Mouse (Mus musculus) ES-Bruce4 (cell line): ENCODE measurements around the gene Rnf43. TPM values are rescaled to one million over a fixed set of nuclear protein-coding genes. Genes with fewer than 3 reads are reported as not detected.

Experiments
- H3K27ac ChIP-seq: 2 replicates; pipeline ENCODE4 v1.5.1; 2012; ENCODE audit warnings: low read length, inconsistent platforms; ENCODE audit not compliant: insufficient read depth
- H3K27me3 ChIP-seq: 2 replicates; pipeline ENCODE4 v1.6.1; 2012; ENCODE audit warnings: mild to moderate bottlenecking, low read length, inconsistent platforms; ENCODE audit not compliant: control insufficient read depth, poor library complexity, insufficient read depth, severe bottlenecking
- H3K36me3 ChIP-seq: 2 replicates; pipeline ENCODE4 v1.6.1; 2012; ENCODE audit warnings: inconsistent platforms, mild to moderate bottlenecking, low read length, moderate library complexity; ENCODE audit not compliant: control insufficient read depth, poor library complexity, insufficient read depth, severe bottlenecking
- H3K4me1 ChIP-seq: one replicate; pipeline ENCODE4 v1.8.1; 2011; ENCODE audit warnings: low read length; ENCODE audit not compliant: control insufficient read depth, insufficient read depth
- H3K4me3 ChIP-seq: 2 replicates; pipeline ENCODE4 v1.5.1; 2011; ENCODE audit warnings: low read depth, mild to moderate bottlenecking, low read length
- H3K9ac ChIP-seq: 2 replicates; pipeline ENCODE4 v1.6.1; 2012; ENCODE audit warnings: low read depth, mild to moderate bottlenecking, inconsistent platforms; ENCODE audit not compliant: poor library complexity, severe bottlenecking
- H3K9me3 ChIP-seq: replicated peaks from 2 replicates; pipeline ENCODE4 v1.6.1; 2012; ENCODE audit warnings: mild to moderate bottlenecking, low read length, inconsistent platforms; ENCODE audit not compliant: control insufficient read depth, poor library complexity, insufficient read depth, severe bottlenecking
- CTCF ChIP-seq: IDR thresholded peaks from one replicate; pipeline ENCODE4 v1.8.1; 2011; ENCODE audit warnings: low read depth, low read length
- EP300 ChIP-seq: IDR thresholded peaks from 2 replicates; pipeline ENCODE4 v1.6.1; 2011; ENCODE audit warnings: low read depth, low read length; ENCODE audit not compliant: insufficient read depth
- POLR2A ChIP-seq: IDR thresholded peaks from one replicate; pipeline ENCODE4 v1.8.1; 2011; ENCODE audit warnings: low read length; ENCODE audit not compliant: insufficient read depth
- polyA plus RNA-seq: library from polyadenylated mRNA; stranded (reverse); fragments of >200 nt; gene quantifications from 2 replicates; pipeline ENCODE4 v1.2.4, GENCODE M21; 2011; ENCODE audit warnings: low read depth; ENCODE audit not compliant: missing spikeins, insufficient read depth, insufficient read length

The Rnf43 gene
- polyA plus RNA-seq, 1 experiment: 2.8 TPM

- Histone ChIP-seq H3K9ac (no peak overlapping the region), H3K4me1 (peaks cover 7% of the 10 kb centered on the region), H3K4me3 (no peak overlapping the region), H3K9me3 (no peaks in the 10 kb centered on the region), H3K27ac (no peak overlapping the region), H3K36me3 (no peaks in the 10 kb centered on the region), H3K27me3 (no peaks in the 10 kb centered on the region)
- no peak for TF ChIP-seq CTCF
- TF ChIP-seq EP300: no peak
- no peak for TF ChIP-seq POLR2A
These were observed 89.0 kb downstream of the Rnf43 start for GRCm38 (mm10) chr11:87751491-87751966.

GRCm38 (mm10) chr11:87752307-87752706 is 89.8 kb downstream of the Rnf43 start:
- no peak for TF ChIP-seq POLR2A
- TF ChIP-seq CTCF: no peak
- TF ChIP-seq EP300: no peak
- Histone ChIP-seq H3K4me1 (peaks cover 7% of the 10 kb centered on the region), H3K9me3 (no peaks in the 10 kb centered on the region), H3K27ac (peak overlapping the region; percentile 15; the same call in 1 of the 2 replicates), H3K27me3 (no peaks in the 10 kb centered on the region), H3K36me3 (peaks cover 3% of the 10 kb centered on the region; the same call in 1 of the 2 replicates), H3K9ac (no peak overlapping the region), H3K4me3 (no peak overlapping the region)

- Histone ChIP-seq H3K27ac (no peak overlapping the region), H3K4me3 (no peak overlapping the region)
These were observed 90.7 kb downstream of the Rnf43 start for GRCm38 (mm10) chr11:87753255-87753654.

GRCm38 (mm10) chr11:87753891-87754501 is 91.5 kb downstream of the Rnf43 start:
- Histone ChIP-seq H3K9ac (no peak overlapping the region), H3K27me3 (no peaks in the 10 kb centered on the region), H3K4me3 (no peak overlapping the region), H3K27ac (no peak overlapping the region), H3K36me3 (peaks cover 7% of the 10 kb centered on the region; the same call in 1 of the 2 replicates), H3K9me3 (no peaks in the 10 kb centered on the region), H3K4me1 (peaks cover 7% of the 10 kb centered on the region)
- TF ChIP-seq EP300: no peak
- no peak for TF ChIP-seq CTCF
- no peak for TF ChIP-seq POLR2A

More at GRCm38 (mm10) chr11:87753255-87753654, 90.7 kb downstream of the Rnf43 start:
- Histone ChIP-seq H3K36me3 (peaks cover 7% of the 10 kb centered on the region; the same call in 1 of the 2 replicates), H3K4me1 (peaks cover 7% of the 10 kb centered on the region), H3K9me3 (no peaks in the 10 kb centered on the region), H3K9ac (no peak overlapping the region), H3K27me3 (no peaks in the 10 kb centered on the region)
- TF ChIP-seq EP300: no peak
- TF ChIP-seq CTCF: no peak
- no peak for TF ChIP-seq POLR2A

- TF ChIP-seq POLR2A (no peak), EP300 (0 out of 2 replicates have a peak, but pooled peaks have one; percentile 36)
- Histone ChIP-seq H3K27ac (peak overlapping the region; percentile 52), H3K9ac (peak overlapping the region; percentile 78; the same call in 1 of the 2 replicates), H3K9me3 (no peaks in the 10 kb centered on the region), H3K4me3 (0 out of 2 replicates have a peak overlapping the region, but pooled peaks have one; percentile 2), H3K4me1 (peaks cover 3% of the 10 kb centered on the region), H3K27me3 (no peaks in the 10 kb centered on the region), H3K36me3 (peaks cover 7% of the 10 kb centered on the region; the same call in 1 of the 2 replicates)
These were observed 92.1 kb downstream of the Rnf43 start for GRCm38 (mm10) chr11:87754603-87755002.

- Histone ChIP-seq H3K9me3 (no peaks in the 10 kb centered on the region), H3K36me3 (peaks cover 7% of the 10 kb centered on the region; the same call in 1 of the 2 replicates), H3K27ac (peak overlapping the region; percentile 49), H3K4me1 (peaks cover 3% of the 10 kb centered on the region), H3K4me3 (peak overlapping the region; percentile 75), H3K27me3 (no peaks in the 10 kb centered on the region), H3K9ac (peak overlapping the region; percentile 78)
- TF ChIP-seq CTCF: no peak
- TF ChIP-seq POLR2A: peak; percentile 88
- 0 out of 2 replicates have a peak, but pooled peaks have one; percentile 40 for TF ChIP-seq EP300
These were observed 93.0 kb downstream of the Rnf43 start for GRCm38 (mm10) chr11:87755360-87756017.
